Mouse (Mus musculus) megakaryocyte progenitor cell, adult 5-6 weeks (primary cell): ENCODE data around the gene Ampd2. TPM values are rescaled to one million over a fixed set of nuclear protein-coding genes. Genes with fewer than 3 reads are reported as not detected.

Experiments
- ATAC-seq: replicated peaks from 2 replicates; pipeline ENCODE4 v1.8.0; 2016; ENCODE audit warnings: mild to moderate bottlenecking, moderate TSS enrichment, inconsistent platforms; ENCODE audit not compliant: poor library complexity
- total RNA-seq, 2 experiments: library from RNA; stranded (forward) in 1 of 2; stranded (reverse) in 1 of 2; fragments of 157-497, 149-512 nt in 1 of 2; fragments of 200-1000 nt in 1 of 2; gene quantifications; 2 replicates each; pipeline versions ENCODE4 v1.2.3 to v1.2.4; 2015 to 2017

Ampd2 gene
- total RNA-seq, 2 experiments from 2014 or later: 48.4 to 52.9 TPM

DNA sequence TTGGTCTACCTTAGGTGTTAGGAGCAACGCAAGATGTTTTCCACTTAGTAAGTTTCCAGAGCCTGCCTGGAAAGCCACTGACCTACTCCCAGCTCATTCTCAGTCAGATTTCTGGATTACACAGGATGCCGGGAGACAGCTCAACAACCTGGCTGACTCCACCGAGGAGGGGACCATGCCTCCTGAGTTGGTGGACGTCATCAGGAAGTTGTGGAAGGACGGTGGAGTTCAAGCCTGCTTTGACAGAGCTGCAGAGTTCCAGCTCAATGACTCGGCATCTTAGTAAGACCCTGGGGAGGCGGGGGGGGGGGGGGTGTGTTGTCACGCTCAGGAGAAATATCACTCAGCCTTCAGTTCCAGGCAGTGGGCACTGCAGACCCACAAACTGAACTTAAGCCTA lies 9.8 kb upstream of the Ampd2 start:
- ATAC-seq: peak; percentile 27

- ATAC-seq: no peak
These were observed 8.7 kb upstream of the Ampd2 start for GRCm38 (mm10) chr3:108094976-108095760.

GRCm38 (mm10) chr3:108094146-108094545 lies 7.7 kb upstream of the Ampd2 start:
- no peak for ATAC-seq

GRCm38 (mm10) chr3:108093306-108093705 lies 6.9 kb upstream of the Ampd2 start:
- ATAC-seq: peak; percentile 8

DNA sequence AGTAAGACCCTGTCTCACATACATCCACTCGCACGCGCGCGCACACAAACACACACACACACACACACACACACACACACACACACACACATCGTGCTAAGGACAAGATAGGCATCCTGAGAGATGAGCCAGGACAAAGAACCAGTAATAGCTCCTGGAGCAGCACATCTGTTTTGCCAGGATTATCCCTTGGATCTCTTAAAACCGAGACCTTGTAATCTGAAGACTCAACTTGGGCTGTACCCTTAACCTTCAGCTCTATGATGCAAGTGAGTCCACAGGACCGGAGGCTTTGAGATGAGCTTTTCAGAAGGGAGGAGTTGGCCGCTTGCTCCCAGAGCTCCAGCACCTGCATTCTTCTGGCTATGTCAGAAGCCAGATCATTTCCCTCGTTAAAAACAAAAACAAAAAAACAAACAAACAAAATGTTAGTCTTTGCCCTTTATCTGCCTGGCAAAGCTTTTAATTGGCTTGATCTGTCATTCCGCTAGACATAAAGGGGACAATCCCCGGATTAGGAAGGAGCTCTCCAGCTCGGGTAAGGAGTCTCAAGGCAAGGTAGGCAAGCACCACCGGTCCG lies 6.2 kb upstream of the Ampd2 start, which contains the start of gene Gnat2:
Gene Gnat2 (plus strand): TSS at position 254 of the 580 bp plus-strand sequence.
- ATAC-seq: no peak

- ATAC-seq: no peak
These were observed 5.6 kb upstream of the Ampd2 start for GRCm38 (mm10) chr3:108092030-108092429.

GRCm38 (mm10) chr3:108090561-108090960 lies 4.1 kb upstream of the Ampd2 start:
- no peak for ATAC-seq

DNA sequence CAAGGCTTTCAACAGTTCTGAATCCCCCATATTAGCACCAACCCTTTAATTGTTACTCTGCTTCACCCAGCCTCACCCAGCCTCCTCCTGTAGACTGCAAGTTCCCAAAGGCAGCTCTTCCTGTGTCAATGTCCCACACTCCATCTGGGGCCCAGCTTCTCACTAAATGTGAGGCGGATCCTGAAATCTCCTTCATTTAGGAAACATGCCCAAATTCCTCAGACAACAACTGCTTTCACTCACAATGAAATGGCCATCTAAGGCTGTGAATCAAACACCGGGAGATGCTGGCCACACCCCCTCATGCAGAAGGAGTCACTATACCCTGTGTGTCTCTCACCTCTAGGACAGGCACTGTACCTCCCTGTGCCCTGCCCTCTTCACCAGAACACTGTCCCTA lies 3.5 kb upstream of the Ampd2 start:
- no peak for ATAC-seq

DNA sequence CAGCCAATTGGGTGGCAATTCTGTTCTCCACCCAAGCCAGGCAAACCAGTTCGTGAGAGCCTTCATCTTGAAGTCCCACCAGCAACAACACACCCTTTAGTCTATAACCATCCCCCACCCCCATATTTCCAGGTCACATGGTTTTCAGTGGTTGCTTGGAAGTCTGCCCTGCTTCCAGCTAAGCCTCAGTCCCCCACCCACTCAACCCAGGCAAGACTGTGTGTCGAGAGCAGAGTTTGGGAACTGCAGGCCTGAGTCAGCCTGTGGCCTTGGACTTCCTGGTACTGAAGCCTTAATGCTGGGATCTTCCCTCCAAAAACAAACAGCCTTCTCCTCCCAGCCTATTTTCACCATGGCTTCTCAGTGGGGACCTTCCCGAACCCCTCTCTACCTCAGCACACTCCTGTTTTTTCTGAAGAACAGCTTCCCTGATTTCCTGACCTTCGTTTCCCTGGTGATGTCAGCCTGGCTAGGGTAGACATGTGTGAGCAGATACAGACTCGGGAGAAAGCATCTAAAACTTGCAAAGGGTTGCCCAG lies 2.5 kb upstream of the Ampd2 start:
- no peak for ATAC-seq

- no peak for ATAC-seq
These were observed 878 bp upstream of the Ampd2 start for GRCm38 (mm10) chr3:108087329-108087728.

DNA sequence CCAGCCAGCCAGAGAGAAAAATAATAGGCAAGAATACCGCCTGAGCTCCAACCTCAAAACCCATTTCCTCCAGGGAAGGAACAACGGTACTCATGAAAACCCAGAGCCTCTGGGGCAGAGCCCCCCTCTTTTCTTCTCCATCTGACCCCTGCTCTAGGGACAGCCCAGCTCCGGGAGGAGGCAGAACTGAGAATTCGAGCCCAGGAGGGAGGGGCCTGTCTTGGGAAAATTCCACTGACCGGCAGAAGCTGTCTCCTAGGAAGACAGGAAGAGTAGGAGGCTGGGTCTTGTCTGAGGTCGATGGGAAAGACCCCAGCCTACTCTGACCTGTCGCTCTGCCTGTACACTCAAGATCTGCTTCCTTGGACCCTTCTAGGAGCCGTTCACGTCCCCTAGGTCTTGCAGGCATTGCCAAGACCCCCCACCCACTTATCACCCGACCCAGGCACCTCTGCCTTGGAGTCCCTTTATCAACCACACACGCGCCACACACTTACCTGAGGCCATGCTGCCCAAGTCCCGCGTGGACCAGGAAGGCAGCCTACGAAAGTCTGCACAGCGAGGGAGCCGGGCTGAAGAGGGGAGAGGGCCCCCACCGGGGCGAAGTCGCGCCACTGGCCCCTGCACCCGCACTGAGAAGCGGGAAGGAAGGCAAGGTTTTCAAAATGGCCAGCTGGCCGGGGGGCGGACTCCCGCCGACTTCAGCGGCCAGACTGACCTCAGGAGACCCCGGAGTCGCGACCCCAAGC lies 556 bp downstream of the Ampd2 start:
- ATAC-seq: peak; percentile 7

GRCm38 (mm10) chr3:108085281-108085720 lies 1.1 kb downstream of the Ampd2 start:
- ATAC-seq: peak; percentile 76

- peak; percentile 18 for ATAC-seq
These were observed 1.6 kb downstream of the Ampd2 start for GRCm38 (mm10) chr3:108084767-108085270.

- no peak for ATAC-seq
These were observed 2.5 kb downstream of the Ampd2 start for GRCm38 (mm10) chr3:108083904-108084407.

DNA sequence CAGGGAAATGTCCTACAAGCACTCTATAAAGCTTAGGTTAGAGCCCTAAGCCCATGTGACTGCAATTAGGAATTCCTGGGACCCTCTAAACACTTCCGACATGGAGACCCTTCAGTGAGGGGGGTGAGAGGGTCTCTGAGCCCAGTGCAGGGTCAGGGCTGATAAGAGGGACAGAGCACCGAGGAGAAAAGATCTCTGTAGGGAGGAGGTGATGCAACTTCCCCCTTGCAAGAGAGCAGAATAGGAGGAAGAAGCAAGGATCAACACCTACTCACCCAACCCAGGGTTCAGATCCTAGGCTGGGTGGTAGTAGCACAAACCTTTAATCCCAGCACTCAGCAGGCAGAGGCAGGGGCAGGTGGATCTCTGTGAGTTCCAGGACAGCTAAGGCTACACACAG lies 3.3 kb downstream of the Ampd2 start:
- ATAC-seq: no peak

DNA sequence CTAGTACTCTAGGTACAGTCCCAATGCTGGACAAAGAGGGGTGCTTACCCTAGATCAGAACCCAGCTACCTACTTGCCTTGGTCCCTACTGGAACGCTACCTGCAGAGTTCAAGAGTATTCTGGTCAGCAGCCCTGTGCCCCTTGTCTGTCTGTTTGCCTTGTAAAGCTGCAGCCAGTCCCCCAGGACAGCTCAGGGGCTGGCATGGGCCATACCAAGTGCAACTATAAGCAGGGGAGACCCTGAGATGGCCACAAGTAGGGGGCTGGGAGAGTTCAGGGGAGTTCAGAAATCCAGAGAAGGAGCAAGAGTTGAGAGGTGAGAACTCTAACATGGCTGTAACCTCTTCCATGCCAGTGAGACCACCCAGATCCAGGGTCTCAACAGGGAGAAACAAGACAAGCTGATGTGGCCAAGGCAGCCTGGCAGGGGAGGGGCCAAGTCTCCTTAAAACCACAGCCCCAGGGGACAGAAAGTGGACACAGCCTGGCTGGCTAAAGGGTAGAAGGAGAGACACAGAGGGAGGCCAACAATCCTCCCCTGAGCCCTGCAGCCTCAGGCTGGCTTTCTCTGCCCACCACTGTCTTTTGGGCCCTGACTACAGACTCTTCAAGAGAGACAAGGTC lies 4.1 kb downstream of the Ampd2 start:
- no peak for ATAC-seq

GRCm38 (mm10) chr3:108081681-108082080 lies 4.8 kb downstream of the Ampd2 start:
- ATAC-seq: no peak

GRCm38 (mm10) chr3:108076836-108077235 lies 9.6 kb downstream of the Ampd2 start:
- ATAC-seq: no peak

DNA sequence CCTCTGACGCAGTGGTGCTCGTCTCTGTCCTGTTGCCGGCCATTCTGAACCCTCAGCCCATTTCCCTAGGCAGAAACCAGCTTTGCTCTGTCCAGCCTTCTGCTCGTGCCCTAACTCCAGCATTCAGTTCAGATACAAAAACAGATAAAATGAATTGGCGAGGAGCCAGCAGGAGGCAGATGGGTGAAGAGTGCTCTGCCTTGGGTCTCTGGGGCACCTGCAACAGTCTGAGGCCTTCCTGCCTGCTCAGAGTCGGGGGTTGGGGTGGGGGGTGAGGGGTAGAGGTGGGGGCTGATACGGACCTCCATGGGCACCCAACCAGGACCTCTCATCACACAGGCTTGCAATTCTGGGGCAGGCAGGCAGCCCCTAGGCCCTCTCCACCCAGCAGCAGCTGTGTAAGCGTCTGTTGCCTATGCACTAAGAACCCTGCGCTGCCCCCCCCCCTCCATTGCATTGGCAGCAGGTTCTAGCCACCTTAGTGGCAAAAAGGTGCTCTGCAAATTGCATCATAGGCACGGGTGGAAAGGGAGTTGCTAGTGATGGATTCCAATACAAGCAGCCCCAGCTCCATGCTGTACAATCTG lies 13.4 kb downstream of the Ampd2 start:
- ATAC-seq: no peak
